20 mouse cellular contexts compared by ENCODE assay signal in genomic region chr11:87454035-87454690, GRCm38 (mm10). TPM values are rescaled to one million over a fixed set of nuclear protein-coding genes. Genes with fewer than 3 reads are reported as not detected.
DNase-seq lines count a peak whose midpoint lies in the region; ATAC-seq and TF ChIP-seq lines count a peak whose summit lies in the region.
"Had no signal": no experiment of that assay in that cellular context is flagged by ENCODE, and none has a peak within 500 bp of the region (broad histone marks: within the 10 kb centered on the region; RNA-seq: fewer than 3 reads in every experiment).

No protein-coding gene starts in this region.

- no peaks in the 10 kb centered on the region for H3K27me3 ChIP-seq in heart, embryonic 14.5 days (ENCODE audit: control insufficient read depth, insufficient read depth, low read length)
- H3K27me3 ChIP-seq in heart, embryonic 12.5 days (replicated peaks), result no peaks in the 10 kb centered on the region
- no peaks in the 10 kb centered on the region for H3K27me3 ChIP-seq in CH12.LX (replicated peaks)
- H3K27me3 ChIP-seq in intestine, embryonic 16.5 days (replicated peaks; ENCODE audit: control insufficient read depth, insufficient read depth, low read length), result no peaks in the 10 kb centered on the region
- no peaks in the 10 kb centered on the region for H3K27me3 ChIP-seq in stomach, embryonic 16.5 days (ENCODE audit: control insufficient read depth, insufficient read depth, low read length)
- H3K27me3 ChIP-seq: embryonic facial prominence, embryonic 12.5 days; hindbrain, embryonic 15.5 days; liver, embryonic 15.5 days had no signal

- H3K36me3 ChIP-seq in heart, embryonic 14.5 days (ENCODE audit: control insufficient read depth, insufficient read depth, low read length), result no peaks in the 10 kb centered on the region
- no peaks in the 10 kb centered on the region for H3K36me3 ChIP-seq in heart, embryonic 12.5 days
- H3K36me3 ChIP-seq in CH12.LX (replicated peaks in 1 of 2; ENCODE audit: control insufficient read depth in 1 of 2, insufficient read depth in 1 of 2, low read length in 1 of 2), result no peaks in the 10 kb centered on the region
- no peaks in the 10 kb centered on the region for H3K36me3 ChIP-seq in intestine, embryonic 16.5 days (ENCODE audit: control insufficient read depth, insufficient read depth, low read length)
- H3K36me3 ChIP-seq in stomach, embryonic 16.5 days (ENCODE audit: control insufficient read depth, insufficient read depth, low read length), result no peaks in the 10 kb centered on the region
- H3K36me3 ChIP-seq: embryonic facial prominence, embryonic 12.5 days; hindbrain, embryonic 15.5 days; liver, embryonic 15.5 days had no signal

- H3K9ac ChIP-seq in heart, embryonic 14.5 days (ENCODE audit: low read length), result 0 out of 2 replicates have a peak overlapping the region, but pooled peaks have one; percentile 4
- H3K9ac ChIP-seq in heart, embryonic 12.5 days, result no peak overlapping the region
- no peak overlapping the region for H3K9ac ChIP-seq in CH12.LX (ENCODE audit: insufficient read depth, low read depth)
- H3K9ac ChIP-seq in intestine, embryonic 16.5 days (ENCODE audit: low read depth, low read length), result no peak overlapping the region
- H3K9ac ChIP-seq in stomach, embryonic 16.5 days (ENCODE audit: low read length), result no peak overlapping the region
- H3K9ac ChIP-seq: embryonic facial prominence, embryonic 12.5 days; hindbrain, embryonic 15.5 days had no signal

- no peak for ATAC-seq in heart, embryonic 14.5 days (ENCODE audit: insufficient number of reproducible peaks, insufficient read depth, low FRiP score, low read depth)
- ATAC-seq in heart, embryonic 12.5 days (ENCODE audit: insufficient number of reproducible peaks, low FRiP score), result no peak
- ATAC-seq in intestine, embryonic 16.5 days, result no peak
- ATAC-seq in stomach, embryonic 16.5 days (ENCODE audit: insufficient read depth, low FRiP score), result no peak
- ATAC-seq: forebrain, embryonic 16.5 days had no signal

- peaks cover 0 to 5% of the 10 kb centered on the region in 2 experiments; a peak in 3 of 4 replicates for H3K4me1 ChIP-seq in heart, embryonic 14.5 days (ENCODE audit: control insufficient read depth in 2 of 2, insufficient read depth in 2 of 2, low read length in 2 of 2)
- peaks cover 8% of the 10 kb centered on the region for H3K4me1 ChIP-seq in heart, embryonic 12.5 days (replicated peaks)
- peaks cover 12 to 27% of the 10 kb centered on the region in 2 experiments; a peak in 3 of 4 replicates for H3K4me1 ChIP-seq in CH12.LX (ENCODE audit: control insufficient read depth in 1 of 2, insufficient read depth in 2 of 2)
- H3K4me1 ChIP-seq in intestine, embryonic 16.5 days (ENCODE audit: control insufficient read depth, insufficient read depth, low read length), result peaks cover 3% of the 10 kb centered on the region; the same call in 1 of the 2 replicates
- H3K4me1 ChIP-seq in stomach, embryonic 16.5 days (ENCODE audit: control insufficient read depth, insufficient read depth, low read length), result peaks cover 3% of the 10 kb centered on the region; the same call in 1 of the 2 replicates
- H3K4me1 ChIP-seq: hindbrain, embryonic 15.5 days had no signal

- no peak overlapping the region for H3K4me2 ChIP-seq in heart, embryonic 14.5 days (ENCODE audit: low read length)
- no peak overlapping the region for H3K4me2 ChIP-seq in heart, embryonic 12.5 days
- H3K4me2 ChIP-seq in CH12.LX (ENCODE audit: insufficient read depth, low read depth, poor library complexity, severe bottlenecking), result no peak overlapping the region
- H3K4me2 ChIP-seq in intestine, embryonic 16.5 days (ENCODE audit: low read depth, low read length), result no peak overlapping the region
- H3K4me2 ChIP-seq in stomach, embryonic 16.5 days (ENCODE audit: low read depth, low read length), result no peak overlapping the region
- H3K4me2 ChIP-seq: hindbrain, embryonic 15.5 days had no signal

- WGBS in heart, embryonic 14.5 days, result 85% methylated on average over 2 of the region's 2 CpGs
- 90% methylated on average over 2 of the region's 2 CpGs for whole genome bisulfite sequencing in heart, embryonic 12.5 days
- WGBS in intestine, embryonic 16.5 days, result 82% methylated on average over 2 of the region's 2 CpGs
- WGBS in stomach, embryonic 16.5 days, result 77% methylated on average over 2 of the region's 2 CpGs

- no peak for TF ChIP-seq RAD21 in CH12.LX (IDR thresholded peaks at IDR 0.05; ENCODE audit: low read depth, low read length)

- no peak for TF ChIP-seq CTCF in CH12.LX (conservative IDR thresholded peaks at IDR 0.05 in 1 of 2, IDR thresholded peaks at IDR 0.05 in 1 of 2; ENCODE audit: low read depth in 2 of 2, low read length in 2 of 2)

- TF ChIP-seq EP300 in CH12.LX (IDR thresholded peaks at IDR 0.05; ENCODE audit: low read length), result no peak

- no peak for TF ChIP-seq POLR2A in CH12.LX (IDR thresholded peaks at IDR 0.05; ENCODE audit: low read depth, low read length)

- H3K9me3 ChIP-seq in heart, embryonic 14.5 days (ENCODE audit: control insufficient read depth, low read length), result no peaks in the 10 kb centered on the region
- H3K9me3 ChIP-seq in heart, embryonic 12.5 days (replicated peaks), result no peaks in the 10 kb centered on the region
- H3K9me3 ChIP-seq in CH12.LX (replicated peaks; ENCODE audit: low read length), result no peaks in the 10 kb centered on the region
- H3K9me3 ChIP-seq in intestine, embryonic 16.5 days (ENCODE audit: control insufficient read depth, low read length), result no peaks in the 10 kb centered on the region
- H3K9me3 ChIP-seq in stomach, embryonic 16.5 days (replicated peaks; ENCODE audit: control insufficient read depth, low read length), result no peaks in the 10 kb centered on the region
- H3K9me3 ChIP-seq: embryonic facial prominence, embryonic 12.5 days; hindbrain, embryonic 15.5 days; liver, embryonic 15.5 days had no signal

- DNase-seq in CH12.LX (ENCODE audit: extremely low read depth), result no peak
- no peak for DNase-seq in thymus, adult 18-20 months
- no peak for DNase-seq in adrenal gland, adult 2 months
- DNase-seq: adrenal gland, postnatal 10 days; B cell, adult 2 months; cerebellum, adult 11-12 months; cerebellum, postnatal 36 days; lung, postnatal 14 days; right cerebral cortex, adult 18-20 months; thymus, postnatal 36 days had no signal

- H3K4me3 ChIP-seq in heart, embryonic 14.5 days (ENCODE audit: control insufficient read depth in 1 of 2, insufficient read depth in 1 of 2, low read depth in 1 of 2, low read length in 2 of 2), result no peak overlapping the region
- H3K4me3 ChIP-seq in heart, embryonic 12.5 days, result no peak overlapping the region
- no peak overlapping the region for H3K4me3 ChIP-seq in CH12.LX (replicated peaks in 1 of 3; ENCODE audit: low read depth in 2 of 3, low read length in 2 of 3, poor library complexity in 1 of 3)
- no peak overlapping the region for H3K4me3 ChIP-seq in intestine, embryonic 16.5 days (ENCODE audit: low read length)
- no peak overlapping the region for H3K4me3 ChIP-seq in stomach, embryonic 16.5 days (replicated peaks; ENCODE audit: low read length)
- H3K4me3 ChIP-seq: embryonic facial prominence, embryonic 12.5 days; hindbrain, embryonic 15.5 days; liver, embryonic 15.5 days had no signal

- dilution Hi-C loops in CH12.LX (cut with MboI; ENCODE audit: extremely low pct_ligation_motif_present, extremely low pct_unique_long_range_greater_than_20kb, low sequenced_read_pairs), result no loop called here

- no peak overlapping the region for H3K27ac ChIP-seq in heart, embryonic 14.5 days (replicated peaks in 1 of 2; ENCODE audit: control insufficient read depth in 1 of 2, insufficient read depth in 1 of 2, low read depth in 2 of 2, low read length in 2 of 2)
- H3K27ac ChIP-seq in heart, embryonic 12.5 days (ENCODE audit: poor library complexity, severe bottlenecking), result no peak overlapping the region
- H3K27ac ChIP-seq in CH12.LX (ENCODE audit: insufficient read depth, low read depth), result no peak overlapping the region
- H3K27ac ChIP-seq in intestine, embryonic 16.5 days (ENCODE audit: low read length), result 0 out of 2 replicates have a peak overlapping the region, but pooled peaks have one; percentile 18
- peak overlapping the region; percentile 46; the same call in 1 of the 2 replicates for H3K27ac ChIP-seq in stomach, embryonic 16.5 days (ENCODE audit: low read length)
- H3K27ac ChIP-seq: embryonic facial prominence, embryonic 12.5 days; hindbrain, embryonic 15.5 days; liver, embryonic 15.5 days had no signal

- in situ Hi-C loops in CH12.LX (cut with MboI; ENCODE audit: low pct_ligation_motif_present, low pct_unique_long_range_greater_than_20kb, low sequenced_read_pairs), result no loop called here

- no peaks in the 10 kb centered on the region for H3K79me2 ChIP-seq in CH12.LX (replicated peaks; ENCODE audit: control insufficient read depth, extremely low read depth, insufficient read depth, poor library complexity, severe bottlenecking)

TF ChIP-seq in CH12.LX, 34 proteins besides CTCF, POLR2A, EP300 and RAD21:
- TF ChIP-seq BHLHE40 (IDR thresholded peaks at IDR 0.05; ENCODE audit: low read depth, low read length) (0 out of 2 replicates have a peak, but pooled peaks have one; percentile 23), KAT2A (IDR thresholded peaks at IDR 0.05; ENCODE audit: insufficient replicate concordance, low read length) (no peak), CHD2 (IDR thresholded peaks at IDR 0.05; ENCODE audit: low read length) (peak; percentile 65)

RNA-seq across cellular contexts. Expression of gene Tex14, which starts 49.3 kb away (rescaled TPM):
- 0.28 and 0.38 TPM in 2 replicates for polyA plus RNA-seq in heart, embryonic 14.5 days (2014; fragmentation: Nextera tagmentation; extraction: Ambion mirVana)
- 0.27 and 0.45 TPM in 2 replicates for polyA plus RNA-seq in heart, embryonic 12.5 days (2016; fragmentation: Nextera tagmentation; extraction: Ambion mirVana)
- 1.4 and 1.5 TPM in 2 replicates for total RNA-seq in CH12.LX (2012; rRNA removed)
- 1.4 and 2.1 TPM in 2 replicates for total RNA-seq in CH12.LX (2014; rRNA removed)
- polyA plus RNA-seq in CH12.LX (2012; ENCODE audit: insufficient read length, low read depth), result 1.3 and 1.6 TPM in 2 replicates
- polyA plus RNA-seq in intestine, embryonic 16.5 days (2015; fragmentation: Nextera tagmentation; extraction: Ambion mirVana), result 0.53 and 0.70 TPM in 2 replicates
- 0.36 and 1.0 TPM in 2 replicates for polyA plus RNA-seq in stomach, embryonic 16.5 days (2015; fragmentation: Nextera tagmentation; extraction: Ambion mirVana)
- total RNA-seq in adrenal gland, adult 2 months (2021), result 1 to 10 TPM in 1 of 2 experiments, under 1 TPM in 1; 0.35 to 1.3 TPM
- polyA plus RNA-seq in adrenal gland, adult 2 months (2012; rRNA removed), result 0.03 and 0.08 TPM in 2 replicates
- total RNA-seq: granulocyte monocyte progenitor cell, adult 5-6 weeks had no signal
- polyA plus RNA-seq: stomach, embryonic 14.5 days had no signal

RNA-seq across cellular contexts. Expression of gene Rad51c, which starts 49.4 kb away (rescaled TPM):
- polyA plus RNA-seq in heart, embryonic 14.5 days (2014; fragmentation: Nextera tagmentation; extraction: Ambion mirVana), result 10.0 and 11.7 TPM in 2 replicates
- 10.8 and 11.5 TPM in 2 replicates for polyA plus RNA-seq in heart, embryonic 12.5 days (2016; fragmentation: Nextera tagmentation; extraction: Ambion mirVana)
- total RNA-seq in CH12.LX (2012; rRNA removed), result 5.3 and 6.8 TPM in 2 replicates
- total RNA-seq in CH12.LX (2014; rRNA removed), result 5.6 and 6.3 TPM in 2 replicates
- polyA plus RNA-seq in CH12.LX (2012; ENCODE audit: insufficient read length, low read depth), result 4.8 and 6.1 TPM in 2 replicates
- 4.7 and 5.3 TPM in 2 replicates for polyA plus RNA-seq in intestine, embryonic 16.5 days (2015; fragmentation: Nextera tagmentation; extraction: Ambion mirVana)
- polyA plus RNA-seq in stomach, embryonic 16.5 days (2015; fragmentation: Nextera tagmentation; extraction: Ambion mirVana), result 6.3 and 7.1 TPM in 2 replicates
- total RNA-seq in adrenal gland, adult 2 months (2021), result 1 to 10 TPM; 1.6 to 2.2 TPM
- polyA plus RNA-seq in adrenal gland, adult 2 months (2012; rRNA removed), result 0.13 and 0.15 TPM in 2 replicates

Comparison
In these comparisons a context has a peak if more than half of its experiments do, and no peak if none do; other contexts are left out.
1. H3K27ac ChIP-seq: peak in intestine, embryonic 16.5 days (single experiment) and stomach, embryonic 16.5 days (single experiment); none in heart, embryonic 14.5 days (0 of 2), heart, embryonic 12.5 days (single experiment) and CH12.LX (single experiment).